Mouse (Mus musculus): ENCODE measurements around the gene Hprt. TPM values are rescaled to one million over a fixed set of nuclear protein-coding genes. Genes with fewer than 3 reads are reported as not detected.

Gene Hprt
- polyA plus RNA-seq, 1 experiment from 2014 or later = 80.5 TPM

- no peaks in the 10 kb centered on the region for H3K36me3 ChIP-seq
- WGBS = 34% methylated on average over 4 of the region's 4 CpGs
These were observed 61.3 kb downstream of the Hprt start for GRCm38 (mm10) chrX:53049196-53049595.

GRCm38 (mm10) chrX:53050353-53050752, 62.4 kb downstream of the Hprt start:
- Histone ChIP-seq H3K27ac (peak overlapping the region; percentile 77; the same call in 1 of the 2 replicates), H3K4me3 (peak overlapping the region; percentile 48), H3K36me3 (no peaks in the 10 kb centered on the region), H3K27me3 (ENCODE audit: insufficient read depth, poor library complexity, severe bottlenecking) (no peaks in the 10 kb centered on the region), H3K9me3 (no peaks in the 10 kb centered on the region), H3K4me1 (replicated peaks) (peaks cover 31% of the 10 kb centered on the region)
- DNase-seq (ENCODE audit: low spot score) = peak; percentile 42
- WGBS = 13% methylated on average over 9 of the region's 9 CpGs

More at GRCm38 (mm10) chrX:53049196-53049595, 61.3 kb downstream of the Hprt start:
- peaks cover 33% of the 10 kb centered on the region for H3K4me1 ChIP-seq (replicated peaks)
- H3K27ac ChIP-seq = no peak overlapping the region
- DNase-seq (ENCODE audit: low spot score) = no peak
- no peak overlapping the region for H3K4me3 ChIP-seq
- no peaks in the 10 kb centered on the region for H3K27me3 ChIP-seq (ENCODE audit: insufficient read depth, poor library complexity, severe bottlenecking)
- H3K9me3 ChIP-seq = no peaks in the 10 kb centered on the region

- 22% methylated on average over 13 of the region's 13 CpGs for WGBS
- Histone ChIP-seq H3K4me3 (peak overlapping the region; percentile 31), H3K4me1 (replicated peaks) (peaks cover 36% of the 10 kb centered on the region), H3K27ac (no peak overlapping the region), H3K36me3 (no peaks in the 10 kb centered on the region), H3K27me3 (ENCODE audit: insufficient read depth, poor library complexity, severe bottlenecking) (peaks cover 7% of the 10 kb centered on the region), H3K9me3 (peaks cover 3% of the 10 kb centered on the region; the same call in 1 of the 2 replicates)
- peak; percentile 53 for DNase-seq (ENCODE audit: low spot score)
These were observed 64.9 kb downstream of the Hprt start for GRCm38 (mm10) chrX:53052652-53053500.

GRCm38 (mm10) chrX:53053885-53054284, 65.9 kb downstream of the Hprt start:
- Histone ChIP-seq H3K9me3 (peaks cover 3% of the 10 kb centered on the region; the same call in 1 of the 2 replicates), H3K27ac (no peak overlapping the region), H3K4me3 (no peak overlapping the region), H3K4me1 (replicated peaks) (peaks cover 41% of the 10 kb centered on the region), H3K27me3 (ENCODE audit: insufficient read depth, poor library complexity, severe bottlenecking) (peaks cover 15% of the 10 kb centered on the region), H3K36me3 (no peaks in the 10 kb centered on the region)
- 64% methylated on average over 5 of the region's 5 CpGs for WGBS
- DNase-seq (ENCODE audit: low spot score) = no peak

- H3K4me3 ChIP-seq = peak overlapping the region; percentile 64
- DNase-seq (ENCODE audit: low spot score) = no peak
- H3K9me3 ChIP-seq = peaks cover 3% of the 10 kb centered on the region; the same call in 1 of the 2 replicates
- no peak overlapping the region for H3K27ac ChIP-seq
- H3K4me1 ChIP-seq (replicated peaks) = peaks cover 23% of the 10 kb centered on the region
- WGBS = 16% methylated on average over 9 of the region's 9 CpGs
- H3K36me3 ChIP-seq = no peaks in the 10 kb centered on the region
- H3K27me3 ChIP-seq (ENCODE audit: insufficient read depth, poor library complexity, severe bottlenecking) = peaks cover 16% of the 10 kb centered on the region
These were observed 67.8 kb downstream of the Hprt start for GRCm38 (mm10) chrX:53055771-53056170.

- WGBS = 22% methylated on average over 30 of the region's 33 CpGs
- Histone ChIP-seq H3K4me3 (peak overlapping the region; percentile 64), H3K27me3 (ENCODE audit: insufficient read depth, poor library complexity, severe bottlenecking) (peaks cover 19% of the 10 kb centered on the region), H3K27ac (peak overlapping the region; percentile 89), H3K4me1 (replicated peaks) (peaks cover 23% of the 10 kb centered on the region), H3K9me3 (peaks cover 3% of the 10 kb centered on the region; the same call in 1 of the 2 replicates), H3K36me3 (no peaks in the 10 kb centered on the region)
- peak; percentile 49 for DNase-seq (ENCODE audit: low spot score)
These were observed 68.7 kb downstream of the Hprt start for GRCm38 (mm10) chrX:53056627-53057026.

GRCm38 (mm10) chrX:53057054-53057759, 69.3 kb downstream of the Hprt start:
- peaks cover 19% of the 10 kb centered on the region for H3K27me3 ChIP-seq (ENCODE audit: insufficient read depth, poor library complexity, severe bottlenecking)
- peak; percentile 86 for DNase-seq (ENCODE audit: low spot score)
- WGBS = 18% methylated on average over 37 of the region's 42 CpGs

GRCm38 (mm10) chrX:53057760-53058090, 69.8 kb downstream of the Hprt start:
- Histone ChIP-seq H3K9me3 (peaks cover 3% of the 10 kb centered on the region; the same call in 1 of the 2 replicates), H3K4me1 (replicated peaks) (peaks cover 17% of the 10 kb centered on the region), H3K27me3 (ENCODE audit: insufficient read depth, poor library complexity, severe bottlenecking) (peaks cover 19% of the 10 kb centered on the region), H3K4me3 (peak overlapping the region; percentile 64), H3K27ac (peak overlapping the region; percentile 89), H3K36me3 (no peaks in the 10 kb centered on the region)
- WGBS = 23% methylated on average over 6 of the region's 6 CpGs
- no peak for DNase-seq (ENCODE audit: low spot score)

More at GRCm38 (mm10) chrX:53057054-53057759, 69.3 kb downstream of the Hprt start:
- Histone ChIP-seq H3K9me3 (peaks cover 3% of the 10 kb centered on the region; the same call in 1 of the 2 replicates), H3K4me3 (peak overlapping the region; percentile 64), H3K36me3 (no peaks in the 10 kb centered on the region), H3K4me1 (replicated peaks) (peaks cover 22% of the 10 kb centered on the region), H3K27ac (peak overlapping the region; percentile 89)

- Histone ChIP-seq H3K9me3 (peaks cover 3% of the 10 kb centered on the region; the same call in 1 of the 2 replicates), H3K4me1 (replicated peaks) (peaks cover 12% of the 10 kb centered on the region; the same call in 1 of the 2 replicates), H3K27ac (no peak overlapping the region), H3K4me3 (peak overlapping the region; percentile 48), H3K36me3 (no peaks in the 10 kb centered on the region), H3K27me3 (ENCODE audit: insufficient read depth, poor library complexity, severe bottlenecking) (peaks cover 19% of the 10 kb centered on the region)
- WGBS = 15% methylated on average over 33 of the region's 33 CpGs
- peak; percentile 53 for DNase-seq (ENCODE audit: low spot score)
These were observed 70.7 kb downstream of the Hprt start for GRCm38 (mm10) chrX:53058459-53059280.

GRCm38 (mm10) chrX:53059426-53060007, 71.6 kb downstream of the Hprt start:
- Histone ChIP-seq H3K27ac (no peak overlapping the region), H3K4me3 (peak overlapping the region; percentile 48; the same call in 1 of the 2 replicates), H3K4me1 (replicated peaks) (peaks cover 12% of the 10 kb centered on the region; the same call in 1 of the 2 replicates), H3K36me3 (no peaks in the 10 kb centered on the region), H3K9me3 (peaks cover 3% of the 10 kb centered on the region; the same call in 1 of the 2 replicates), H3K27me3 (ENCODE audit: insufficient read depth, poor library complexity, severe bottlenecking) (peaks cover 19% of the 10 kb centered on the region)
- 21% methylated on average over 11 of the region's 11 CpGs for WGBS
- DNase-seq (ENCODE audit: low spot score) = no peak

- H3K36me3 ChIP-seq = no peaks in the 10 kb centered on the region
- no peak overlapping the region for H3K27ac ChIP-seq
- WGBS = 88% methylated on average over 3 of the region's 3 CpGs
- H3K4me1 ChIP-seq (replicated peaks) = no peaks in the 10 kb centered on the region
- H3K9me3 ChIP-seq = no peaks in the 10 kb centered on the region
- peaks cover 4% of the 10 kb centered on the region; the same call in 1 of the 2 replicates for H3K27me3 ChIP-seq (ENCODE audit: insufficient read depth, poor library complexity, severe bottlenecking)
- no peak for DNase-seq (ENCODE audit: low spot score)
- no peak overlapping the region for H3K4me3 ChIP-seq
These were observed 76.5 kb downstream of the Hprt start for GRCm38 (mm10) chrX:53064406-53064805.
